Mouse (Mus musculus) midbrain, embryonic 14.5 days (tissue): ENCODE measurements around the gene Cd101. TPM values are rescaled to one million over a fixed set of nuclear protein-coding genes. Genes with fewer than 3 reads are reported as not detected.

Experiments used
- ATAC-seq: fragments of 200-750 bp; cut with Nextera tagmentation; 2 replicates; pipeline ENCODE4 v1.8.0; 2017; ENCODE audit warnings: moderate number of reproducible peaks, moderate library complexity; ENCODE audit not compliant: low FRiP score, low TSS enrichment
- DNase-seq: peaks from one replicate; pipeline ENCODE4 v3.0.0-alpha.2; 2015
- H3K27ac ChIP-seq: fragments of 300-500 bp; sonication (generic); replicated peaks from 2 replicates; pipeline ENCODE4 v1.5.1; 2014; ENCODE audit warnings: mild to moderate bottlenecking, low read depth, low read length, moderate library complexity
- H3K27me3 ChIP-seq: fragments of 300-500 bp; sonication (generic); 2 replicates; pipeline ENCODE4 v1.6.1; 2014; ENCODE audit warnings: low read length, control low read depth, mixed read lengths; ENCODE audit not compliant: control insufficient read depth, insufficient read depth
- H3K36me3 ChIP-seq: fragments of 300-500 bp; sonication (generic); 2 replicates; pipeline ENCODE4 v1.6.1; 2014; ENCODE audit warnings: low read length, control low read depth; ENCODE audit not compliant: control insufficient read depth, insufficient read depth
- H3K4me1 ChIP-seq: fragments of 300-500 bp; sonication (generic); 2 replicates; pipeline ENCODE4 v1.6.1; 2014; ENCODE audit warnings: mild to moderate bottlenecking, antibody characterized with exemption, low read length, control low read depth; ENCODE audit not compliant: control insufficient read depth, insufficient read depth
- H3K4me2 ChIP-seq: fragments of 300-500 bp; sonication (generic); 2 replicates; pipeline ENCODE4 v1.6.1; 2014; ENCODE audit warnings: mild to moderate bottlenecking, low read length, moderate library complexity
- H3K4me3 ChIP-seq: fragments of 300-500 bp; sonication (generic); replicated peaks from 2 replicates; pipeline ENCODE4 v1.5.1; 2014; ENCODE audit warnings: low read depth, low read length
- H3K9ac ChIP-seq: fragments of 300-500 bp; sonication (generic); replicated peaks from 2 replicates; pipeline ENCODE4 v1.6.1; 2014; ENCODE audit warnings: mild to moderate bottlenecking, low read length, moderate library complexity
- H3K9me3 ChIP-seq: fragments of 300-500 bp; sonication (generic); 2 replicates; pipeline ENCODE4 v1.6.1; 2016; ENCODE audit warnings: low read length, control low read depth, mixed read lengths; ENCODE audit not compliant: control insufficient read depth
- WGBS: fragments of 180-500 bp; shearing (Covaris S2); extraction: QIAGEN DNeasy Blood & Tissue Kit; methylation state at CpG from one replicate; pipeline ENCODE4 v1.1.7; 2014; 5-methylcytosine and 5-hydroxymethylcytosine counted together
- polyA plus RNA-seq: library from polyadenylated mRNA; unstranded; fragments of >200 nt; fragmentation: Nextera tagmentation; extraction: Ambion mirVana; gene quantifications from 2 replicates; pipeline ENCODE4 v1.2.1, GENCODE M21; 2014

Gene Cd101
- polyA plus RNA-seq, 1 experiment from 2014 or later = not detected

GRCm38 (mm10) chr3:101033644-101034043 lies 4.3 kb upstream of the Cd101 start:
- no peak overlapping the region for H3K4me3 ChIP-seq
- H3K27ac ChIP-seq = no peak overlapping the region
- H3K4me2 ChIP-seq = no peak overlapping the region
- H3K36me3 ChIP-seq = no peaks in the 10 kb centered on the region
- H3K9ac ChIP-seq = no peak overlapping the region
- no peaks in the 10 kb centered on the region for H3K9me3 ChIP-seq
- H3K27me3 ChIP-seq = no peaks in the 10 kb centered on the region
- no peak for ATAC-seq
- no peaks in the 10 kb centered on the region for H3K4me1 ChIP-seq
- DNase-seq = no peak
- 75% methylated on average over 4 of the region's 4 CpGs for WGBS

- H3K36me3 ChIP-seq = no peaks in the 10 kb centered on the region
- no peaks in the 10 kb centered on the region for H3K27me3 ChIP-seq
- no peak overlapping the region for H3K4me3 ChIP-seq
- WGBS = 75% methylated on average over 7 of the region's 7 CpGs
- no peak overlapping the region for H3K9ac ChIP-seq
- ATAC-seq (no peak), DNase-seq (no peak)
- no peaks in the 10 kb centered on the region for H3K9me3 ChIP-seq
- H3K4me1 ChIP-seq = no peaks in the 10 kb centered on the region
- no peak overlapping the region for H3K4me2 ChIP-seq
- no peak overlapping the region for H3K27ac ChIP-seq
Measured at GRCm38 (mm10) chr3:101031456-101032142, 2.2 kb upstream of the Cd101 start.

- Histone ChIP-seq H3K36me3 (no peaks in the 10 kb centered on the region), H3K9me3 (no peaks in the 10 kb centered on the region), H3K4me3 (no peak overlapping the region), H3K27me3 (no peaks in the 10 kb centered on the region), H3K4me2 (no peak overlapping the region), H3K9ac (no peak overlapping the region), H3K4me1 (no peaks in the 10 kb centered on the region), H3K27ac (no peak overlapping the region)
- no peak for ATAC-seq
- DNase-seq = no peak
- WGBS = 100% methylated on average over 1 of the region's 1 CpGs
Measured at GRCm38 (mm10) chr3:101030630-101031029, 1.3 kb upstream of the Cd101 start.

GRCm38 (mm10) chr3:101026741-101027140 lies 2.6 kb downstream of the Cd101 start:
- no peaks in the 10 kb centered on the region for H3K4me1 ChIP-seq
- 84% methylated on average over 1 of the region's 1 CpGs for WGBS

GRCm38 (mm10) chr3:101022967-101023366 lies 6.4 kb downstream of the Cd101 start:
- Histone ChIP-seq H3K27me3 (no peaks in the 10 kb centered on the region), H3K4me3 (no peak overlapping the region), H3K4me1 (no peaks in the 10 kb centered on the region), H3K4me2 (no peak overlapping the region), H3K9ac (no peak overlapping the region), H3K9me3 (no peaks in the 10 kb centered on the region), H3K27ac (no peak overlapping the region), H3K36me3 (no peaks in the 10 kb centered on the region)
- ATAC-seq = no peak
- DNase-seq = no peak
- WGBS = 90% methylated on average over 6 of the region's 6 CpGs

More at GRCm38 (mm10) chr3:101026741-101027140, 2.6 kb downstream of the Cd101 start:
- DNase-seq (no peak), ATAC-seq (no peak)
- H3K27ac ChIP-seq = no peak overlapping the region
- H3K27me3 ChIP-seq = no peaks in the 10 kb centered on the region
- H3K36me3 ChIP-seq = no peaks in the 10 kb centered on the region
- H3K4me3 ChIP-seq = no peak overlapping the region
- H3K4me2 ChIP-seq = no peak overlapping the region
- H3K9ac ChIP-seq = no peak overlapping the region
- no peaks in the 10 kb centered on the region for H3K9me3 ChIP-seq

GRCm38 (mm10) chr3:101021481-101022051 lies 7.8 kb downstream of the Cd101 start:
- no peaks in the 10 kb centered on the region for H3K4me1 ChIP-seq
- DNase-seq = no peak
- H3K36me3 ChIP-seq = no peaks in the 10 kb centered on the region
- 82% methylated on average over 8 of the region's 8 CpGs for WGBS
- H3K4me2 ChIP-seq = no peak overlapping the region
- H3K9me3 ChIP-seq = no peaks in the 10 kb centered on the region
- H3K9ac ChIP-seq = no peak overlapping the region
- no peak for ATAC-seq
- no peaks in the 10 kb centered on the region for H3K27me3 ChIP-seq
- H3K27ac ChIP-seq = no peak overlapping the region
- H3K4me3 ChIP-seq = no peak overlapping the region

GRCm38 (mm10) chr3:101021073-101021472 lies 8.3 kb downstream of the Cd101 start:
- no peak overlapping the region for H3K9ac ChIP-seq
- H3K4me2 ChIP-seq = no peak overlapping the region
- no peaks in the 10 kb centered on the region for H3K9me3 ChIP-seq
- H3K27ac ChIP-seq = no peak overlapping the region
- no peaks in the 10 kb centered on the region for H3K36me3 ChIP-seq
- DNase-seq = no peak
- H3K4me1 ChIP-seq = no peaks in the 10 kb centered on the region
- H3K4me3 ChIP-seq = no peak overlapping the region
- ATAC-seq = no peak
- H3K27me3 ChIP-seq = no peaks in the 10 kb centered on the region
- WGBS = 92% methylated on average over 5 of the region's 5 CpGs

GRCm38 (mm10) chr3:101018494-101018893 lies 10.9 kb downstream of the Cd101 start:
- Histone ChIP-seq H3K27ac (no peak overlapping the region), H3K9ac (no peak overlapping the region), H3K9me3 (no peaks in the 10 kb centered on the region), H3K4me1 (peaks cover 4% of the 10 kb centered on the region), H3K36me3 (no peaks in the 10 kb centered on the region), H3K4me3 (no peak overlapping the region), H3K4me2 (no peak overlapping the region), H3K27me3 (no peaks in the 10 kb centered on the region)
- WGBS = 79% methylated on average over 6 of the region's 6 CpGs
- ATAC-seq (no peak), DNase-seq (no peak)

- WGBS = 81% methylated on average over 7 of the region's 7 CpGs
- H3K27me3 ChIP-seq = no peaks in the 10 kb centered on the region
- DNase-seq = no peak
- no peaks in the 10 kb centered on the region for H3K36me3 ChIP-seq
- peaks cover 4% of the 10 kb centered on the region for H3K4me1 ChIP-seq
- no peak overlapping the region for H3K9ac ChIP-seq
- ATAC-seq = no peak
- H3K27ac ChIP-seq = no peak overlapping the region
- H3K4me3 ChIP-seq = no peak overlapping the region
- H3K4me2 ChIP-seq = no peak overlapping the region
- no peaks in the 10 kb centered on the region for H3K9me3 ChIP-seq
Measured at GRCm38 (mm10) chr3:101016050-101016449, 13.3 kb downstream of the Cd101 start.
